Comparison of ENCODE assay signal across 14 mouse cellular contexts in genomic region chr13:95657171-95657570, GRCm38 (mm10). TPM values are rescaled to one million over a fixed set of nuclear protein-coding genes. Genes with fewer than 3 reads are reported as not detected.
DNase-seq lines count a peak whose midpoint lies in the region; ATAC-seq and TF ChIP-seq lines count a peak whose summit lies in the region.
"Had no signal": no experiment of that assay in that cellular context is flagged by ENCODE, and none has a peak within 500 bp of the region (broad histone marks: within the 10 kb centered on the region; RNA-seq: fewer than 3 reads in every experiment).

No protein-coding gene starts in this region.

- no peak overlapping the region for H3K4me3 ChIP-seq in heart, embryonic 16.5 days (ENCODE audit: low read length)
- no peak overlapping the region for H3K4me3 ChIP-seq in ES-Bruce4 (ENCODE audit: low read depth, low read length)
- no peak overlapping the region for H3K4me3 ChIP-seq in liver, embryonic 11.5 days (ENCODE audit: low read depth, low read length)
- H3K4me3 ChIP-seq: intestine, embryonic 15.5 days had no signal

- peaks cover 13% of the 10 kb centered on the region for H3K4me1 ChIP-seq in heart, embryonic 16.5 days (ENCODE audit: control insufficient read depth, insufficient read depth, low read length)
- no peaks in the 10 kb centered on the region for H3K4me1 ChIP-seq in ES-Bruce4 (ENCODE audit: control insufficient read depth, insufficient read depth, low read length)
- H3K4me1 ChIP-seq in liver, embryonic 11.5 days (replicated peaks; ENCODE audit: control insufficient read depth, insufficient read depth, low read length) = peaks cover 51% of the 10 kb centered on the region
- H3K4me1 ChIP-seq: intestine, embryonic 15.5 days had no signal

- no peak for DNase-seq in heart, postnatal 25 days (ENCODE audit: low spot score)
- peak; percentile 10 for DNase-seq in CD4-positive, CD25-positive, alpha-beta regulatory T cell, adult 2 months (ENCODE audit: low read depth, low spot score)
- DNase-seq in liver, embryonic 11.5 days (ENCODE audit: low spot score) = peak; percentile 69
- DNase-seq in layer of hippocampus, postnatal 25 days (ENCODE audit: extremely low spot score in 1 of 2, low spot score in 1 of 2) = no peak
- no peak for DNase-seq in layer of hippocampus, adult 9-11 months
- no peak for DNase-seq in spleen, postnatal 36 days (ENCODE audit: low spot score in 2 of 2)
- DNase-seq: cerebellum, postnatal 36 days; gastrocnemius, postnatal 14 days; layer of hippocampus, postnatal 36 days; lung, postnatal 36 days; thymus, postnatal 14 days had no signal

- no peak overlapping the region for H3K4me2 ChIP-seq in heart, embryonic 16.5 days (ENCODE audit: low read depth, low read length)
- H3K4me2 ChIP-seq in liver, embryonic 11.5 days = peak overlapping the region; percentile 44
- H3K4me2 ChIP-seq: intestine, embryonic 15.5 days had no signal

- TF ChIP-seq POLR2A in ES-Bruce4 (IDR thresholded peaks at IDR 0.05; ENCODE audit: insufficient read depth, low read length) = no peak

- no peak for TF ChIP-seq CTCF in ES-Bruce4 (IDR thresholded peaks at IDR 0.05; ENCODE audit: low read depth, low read length)

- intact Hi-C loops in heart, postnatal 25 days (cut with DNase I) = no loop called here

- H3K9me3 ChIP-seq in heart, embryonic 16.5 days (replicated peaks; ENCODE audit: control insufficient read depth, low read length) = no peaks in the 10 kb centered on the region
- H3K9me3 ChIP-seq in ES-Bruce4 (replicated peaks; ENCODE audit: control insufficient read depth, insufficient read depth, low read length, poor library complexity, severe bottlenecking) = peaks cover 3% of the 10 kb centered on the region
- H3K9me3 ChIP-seq in liver, embryonic 11.5 days (ENCODE audit: control insufficient read depth, low read length) = no peaks in the 10 kb centered on the region
- H3K9me3 ChIP-seq: intestine, embryonic 15.5 days had no signal

- ATAC-seq in heart, embryonic 16.5 days (replicated peaks; ENCODE audit: extremely low read depth, insufficient read depth, low FRiP score) = peak; percentile 45; the same call in 1 of the 2 replicates
- ATAC-seq in liver, embryonic 11.5 days (replicated peaks; ENCODE audit: low FRiP score) = peak; percentile 90
- ATAC-seq: intestine, embryonic 15.5 days had no signal

- no peak overlapping the region for H3K9ac ChIP-seq in heart, embryonic 16.5 days (ENCODE audit: low read length)
- no peak overlapping the region for H3K9ac ChIP-seq in ES-Bruce4 (ENCODE audit: low read depth, poor library complexity, severe bottlenecking)
- no peak overlapping the region for H3K9ac ChIP-seq in liver, embryonic 11.5 days (ENCODE audit: low read depth, low read length)
- H3K9ac ChIP-seq: intestine, embryonic 15.5 days had no signal

- no peaks in the 10 kb centered on the region for H3K36me3 ChIP-seq in heart, embryonic 16.5 days (ENCODE audit: control insufficient read depth, insufficient read depth)
- no peaks in the 10 kb centered on the region for H3K36me3 ChIP-seq in ES-Bruce4 (ENCODE audit: control insufficient read depth, insufficient read depth, low read length, poor library complexity, severe bottlenecking)
- peaks cover 12% of the 10 kb centered on the region for H3K36me3 ChIP-seq in liver, embryonic 11.5 days (ENCODE audit: control insufficient read depth, insufficient read depth, low read length)

- TF ChIP-seq EP300 in ES-Bruce4 (IDR thresholded peaks at IDR 0.05; ENCODE audit: insufficient read depth, low read depth, low read length) = peak; percentile 49; the same call in 1 of the 2 replicates

- WGBS in heart, embryonic 16.5 days = 40% methylated on average over 9 of the region's 9 CpGs
- 18% methylated on average over 9 of the region's 9 CpGs for WGBS in liver, embryonic 11.5 days

- peak overlapping the region; percentile 57 for H3K27ac ChIP-seq in heart, embryonic 16.5 days (ENCODE audit: low read length)
- H3K27ac ChIP-seq in ES-Bruce4 (ENCODE audit: insufficient read depth, low read length) = peak overlapping the region; percentile 11; the same call in 1 of the 2 replicates
- H3K27ac ChIP-seq in liver, embryonic 11.5 days (ENCODE audit: low read depth, low read length) = peak overlapping the region; percentile 62
- H3K27ac ChIP-seq: intestine, embryonic 15.5 days had no signal

- no peaks in the 10 kb centered on the region for H3K27me3 ChIP-seq in heart, embryonic 16.5 days (ENCODE audit: control insufficient read depth, insufficient read depth, low read length)
- no peaks in the 10 kb centered on the region for H3K27me3 ChIP-seq in ES-Bruce4 (ENCODE audit: control insufficient read depth, insufficient read depth, low read length, poor library complexity, severe bottlenecking)
- no peaks in the 10 kb centered on the region for H3K27me3 ChIP-seq in liver, embryonic 11.5 days (replicated peaks; ENCODE audit: control insufficient read depth, insufficient read depth, low read length)
- H3K27me3 ChIP-seq: intestine, embryonic 15.5 days had no signal

RNA-seq across cellular contexts. Expression of gene F2r, which starts 38.9 kb away (rescaled TPM):
- polyA plus RNA-seq in heart, embryonic 16.5 days (2015; fragmentation: Nextera tagmentation; extraction: Ambion mirVana) = 96.3 and 107 TPM in 2 replicates
- 10 to 100 TPM; 21.6 to 23.1 TPM for total RNA-seq in heart, postnatal 25 days (2021)
- 34.0 and 36.7 TPM in 2 replicates for polyA plus RNA-seq in ES-Bruce4 (2011; ENCODE audit: insufficient read depth, insufficient read length, low read depth, missing spikeins)
- 142 and 156 TPM in 2 replicates for polyA plus RNA-seq in liver, embryonic 11.5 days (2014; fragmentation: Nextera tagmentation; extraction: Ambion mirVana)
- total RNA-seq in layer of hippocampus, postnatal 25 days (2021) = 1 to 10 TPM; 5.4 to 5.8 TPM

RNA-seq across cellular contexts. Expression of gene F2rl2, which starts 39.5 kb away (rescaled TPM):
- polyA plus RNA-seq in heart, embryonic 16.5 days (2015; fragmentation: Nextera tagmentation; extraction: Ambion mirVana) = 0.37 and 0.72 TPM in 2 replicates
- under 1 TPM in 1 of 2 experiments, not detected in 1; 0.14 TPM for total RNA-seq in heart, postnatal 25 days (2021)
- 0.26 TPM in 1 of 2 replicates, not detected in the other for polyA plus RNA-seq in ES-Bruce4 (2011; ENCODE audit: insufficient read depth, insufficient read length, low read depth, missing spikeins)
- 29.5 and 33.0 TPM in 2 replicates for polyA plus RNA-seq in liver, embryonic 11.5 days (2014; fragmentation: Nextera tagmentation; extraction: Ambion mirVana)
- under 1 TPM; 0.27 to 0.47 TPM for total RNA-seq in layer of hippocampus, postnatal 25 days (2021)
- total RNA-seq: gastrocnemius, postnatal 14 days had no signal

Comparison
In these comparisons a context has a peak if more than half of its experiments do, and no peak if none do; other contexts are left out.
1. H3K27ac ChIP-seq: peak in every context shown above with its lines; median percentile 62 in liver, embryonic 11.5 days; 57 in heart, embryonic 16.5 days; 11 in ES-Bruce4.
2. DNase-seq: peak in CD4-positive, CD25-positive, alpha-beta regulatory T cell, adult 2 months (single experiment) and liver, embryonic 11.5 days (single experiment); none in heart, postnatal 25 days (single experiment), layer of hippocampus, postnatal 25 days (0 of 2), layer of hippocampus, adult 9-11 months (single experiment) and spleen, postnatal 36 days (0 of 2).
3. RNA of gene F2rl2, which starts 39.5 kb away (polyA plus RNA-seq): 29.5 to 33.0 TPM in liver, embryonic 11.5 days; 0.37 to 0.72 TPM in heart, embryonic 16.5 days and 0.26 TPM in ES-Bruce4; every median in the first group is over 10 times any median in the second.